Mouse (Mus musculus) liver (tissue): ENCODE measurements around the gene Paqr6.

Experiments used
- DNase-seq: peaks from one replicate; pipeline ENCODE4 v3.0.0-alpha.2; 2020; ENCODE audit warnings: mixed read lengths

The Paqr6 gene

DNA sequence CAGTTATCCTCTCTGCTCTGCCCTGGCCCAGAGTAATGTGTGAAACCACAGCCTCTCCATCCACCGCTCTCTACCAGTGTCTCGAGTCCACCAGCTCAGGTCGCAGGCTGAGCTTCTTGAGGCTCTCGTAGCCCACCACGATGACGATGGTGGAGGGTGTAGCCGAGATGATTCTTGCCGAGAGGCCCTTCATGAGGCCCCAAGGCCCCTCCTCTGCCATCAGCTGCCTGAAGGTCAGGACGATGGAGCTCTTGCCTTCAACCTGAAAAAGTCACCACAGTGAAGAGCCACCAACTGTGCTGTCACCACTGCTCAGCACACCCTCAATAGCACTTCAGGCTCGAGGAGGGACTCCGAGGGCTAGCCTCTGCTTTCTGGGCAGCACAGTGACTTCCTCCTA lies 48.3 kb downstream of the Paqr6 start:
- no peak for DNase-seq

DNA sequence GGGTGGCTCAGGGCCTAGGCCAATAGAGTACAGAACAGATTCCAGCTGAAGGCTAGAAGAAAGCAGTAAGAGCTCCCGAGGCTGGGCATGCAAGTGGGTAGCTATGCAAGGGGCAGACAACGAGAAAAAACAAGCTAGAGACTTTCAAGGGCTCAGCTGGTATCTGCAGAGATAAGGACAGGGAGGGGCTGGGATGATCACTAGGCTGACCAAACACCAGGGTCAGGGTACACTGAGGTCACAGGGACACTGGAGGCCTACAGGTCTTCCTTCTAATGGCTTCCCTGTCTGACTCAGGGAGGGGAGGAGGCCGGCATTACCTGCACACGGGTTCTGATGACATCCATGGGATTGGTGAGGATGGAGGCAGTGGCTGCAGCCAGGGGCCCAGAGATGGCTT lies 51.3 kb downstream of the Paqr6 start:
- no peak for DNase-seq

- DNase-seq, result no peak
Observed at GRCm38 (mm10) chr3:88418016-88418415, 53.6 kb downstream of the Paqr6 start.
